26 mouse cellular contexts compared by ENCODE assay signal in genomic region chr3:38229051-38229450, GRCm38 (mm10).
DNase-seq lines count a peak whose midpoint lies in the region; ATAC-seq and TF ChIP-seq lines count a peak whose summit lies in the region.
"Had no signal": no experiment of that assay in that cellular context is flagged by ENCODE, and none has a peak within 500 bp of the region (broad histone marks: within the 10 kb centered on the region; RNA-seq: fewer than 3 reads in every experiment).

No protein-coding gene starts in this region.

- H3K9ac ChIP-seq in intestine, embryonic 16.5 days (ENCODE audit: low read depth, low read length) = no peak overlapping the region
- H3K9ac ChIP-seq in intestine, postnatal 0 days (ENCODE audit: low read depth, low read length) = no peak overlapping the region
- 0 out of 2 replicates have a peak overlapping the region, but pooled peaks have one; percentile 13 for H3K9ac ChIP-seq in stomach, embryonic 16.5 days (ENCODE audit: low read length)
- no peak overlapping the region for H3K9ac ChIP-seq in stomach, postnatal 0 days (ENCODE audit: low read length)
- H3K9ac ChIP-seq: hindbrain, embryonic 15.5 days; limb, embryonic 13.5 days; liver, embryonic 12.5 days; neural tube, embryonic 15.5 days had no signal

- no peak overlapping the region for H3K27ac ChIP-seq in intestine, embryonic 16.5 days (ENCODE audit: low read length)
- no peak overlapping the region for H3K27ac ChIP-seq in intestine, postnatal 0 days (ENCODE audit: low read depth, low read length)
- 0 out of 2 replicates have a peak overlapping the region, but pooled peaks have one; percentile 9 for H3K27ac ChIP-seq in stomach, embryonic 16.5 days (ENCODE audit: low read length)
- no peak overlapping the region for H3K27ac ChIP-seq in stomach, postnatal 0 days (replicated peaks)
- H3K27ac ChIP-seq: hindbrain, embryonic 15.5 days; limb, embryonic 13.5 days; liver, embryonic 12.5 days; neural tube, embryonic 15.5 days had no signal

- peaks cover 4% of the 10 kb centered on the region for H3K4me1 ChIP-seq in intestine, embryonic 16.5 days (ENCODE audit: control insufficient read depth, insufficient read depth, low read length)
- no peaks in the 10 kb centered on the region for H3K4me1 ChIP-seq in intestine, postnatal 0 days (replicated peaks; ENCODE audit: control insufficient read depth, insufficient read depth, low read length)
- H3K4me1 ChIP-seq in stomach, embryonic 16.5 days (ENCODE audit: control insufficient read depth, insufficient read depth, low read length) = peaks cover 15% of the 10 kb centered on the region
- no peaks in the 10 kb centered on the region; the same call in 1 of the 2 replicates for H3K4me1 ChIP-seq in stomach, postnatal 0 days (replicated peaks; ENCODE audit: control insufficient read depth, insufficient read depth)
- H3K4me1 ChIP-seq: liver, embryonic 12.5 days had no signal

- H3K36me3 ChIP-seq in intestine, embryonic 16.5 days (ENCODE audit: control insufficient read depth, insufficient read depth, low read length) = no peaks in the 10 kb centered on the region
- H3K36me3 ChIP-seq in intestine, postnatal 0 days (ENCODE audit: control insufficient read depth, insufficient read depth) = no peaks in the 10 kb centered on the region
- H3K36me3 ChIP-seq in stomach, embryonic 16.5 days (ENCODE audit: control insufficient read depth, insufficient read depth, low read length) = no peaks in the 10 kb centered on the region
- no peaks in the 10 kb centered on the region for H3K36me3 ChIP-seq in stomach, postnatal 0 days (ENCODE audit: control insufficient read depth, insufficient read depth, low read length)
- H3K36me3 ChIP-seq: G1E; hindbrain, embryonic 15.5 days; limb, embryonic 13.5 days; liver, embryonic 12.5 days; neural tube, embryonic 15.5 days had no signal

- WGBS in intestine, embryonic 16.5 days = 44% methylated on average over 10 of the region's 10 CpGs
- 54% methylated on average over 10 of the region's 10 CpGs for WGBS in intestine, postnatal 0 days
- WGBS in stomach, embryonic 16.5 days = 40% methylated on average over 10 of the region's 10 CpGs
- WGBS in stomach, postnatal 0 days = 47% methylated on average over 10 of the region's 10 CpGs

- ATAC-seq in frontal cortex, adult (ENCODE audit: low TSS enrichment) = peak; percentile 38; the same call in 1 of the 2 replicates
- peak; percentile 25; the same call in 1 of the 2 replicates for ATAC-seq in intestine, embryonic 16.5 days
- no peak for ATAC-seq in intestine, postnatal 0 days
- no peak for ATAC-seq in stomach, embryonic 16.5 days (ENCODE audit: insufficient read depth, low FRiP score)
- no peak for ATAC-seq in stomach, postnatal 0 days (ENCODE audit: low FRiP score, low TSS enrichment)
- ATAC-seq: liver, embryonic 12.5 days; Patski had no signal

- no peak overlapping the region for H3K4me3 ChIP-seq in intestine, embryonic 16.5 days (ENCODE audit: low read length)
- H3K4me3 ChIP-seq in intestine, postnatal 0 days (ENCODE audit: low read depth, low read length) = no peak overlapping the region
- no peak overlapping the region for H3K4me3 ChIP-seq in stomach, embryonic 16.5 days (replicated peaks; ENCODE audit: low read length)
- no peak overlapping the region for H3K4me3 ChIP-seq in stomach, postnatal 0 days (ENCODE audit: low read depth, low read length)
- H3K4me3 ChIP-seq: hindbrain, embryonic 15.5 days; limb, embryonic 13.5 days; liver, embryonic 12.5 days; neural tube, embryonic 15.5 days had no signal

- H3K4me2 ChIP-seq in intestine, embryonic 16.5 days (ENCODE audit: low read depth, low read length) = no peak overlapping the region
- H3K4me2 ChIP-seq in intestine, postnatal 0 days (replicated peaks; ENCODE audit: low read depth) = no peak overlapping the region
- H3K4me2 ChIP-seq in stomach, embryonic 16.5 days (ENCODE audit: low read depth, low read length) = no peak overlapping the region
- no peak overlapping the region for H3K4me2 ChIP-seq in stomach, postnatal 0 days (replicated peaks; ENCODE audit: low read depth)
- H3K4me2 ChIP-seq: hindbrain, embryonic 15.5 days; limb, embryonic 13.5 days; liver, embryonic 12.5 days; neural tube, embryonic 15.5 days had no signal

- TF ChIP-seq EP300 in stomach, postnatal 0 days (optimal IDR thresholded peaks at IDR 0.05) = no peak

- DNase-seq in frontal cortex, postnatal 25 days (ENCODE audit: low spot score in 2 of 2) = no peak
- no peak for DNase-seq in stomach, postnatal 0 days (ENCODE audit: low spot score)
- DNase-seq in telencephalon, adult 2 months (ENCODE audit: low read depth, low spot score) = peak; percentile 6
- DNase-seq: adrenal gland, adult 2 months; B cell, adult 2 months; cerebellum, adult 18-20 months; cerebellum, postnatal 14 days; embryo, embryonic 11 days; gastrocnemius, postnatal 10 days; heart, postnatal 36 days; kidney, adult 18-20 months; kidney, postnatal 4 days; lung, adult 18-20 months; right cerebral cortex, postnatal 25 days; spleen, adult 18-20 months; thymus, adult 2 months had no signal

- H3K27me3 ChIP-seq in intestine, embryonic 16.5 days (replicated peaks; ENCODE audit: control insufficient read depth, insufficient read depth, low read length) = no peaks in the 10 kb centered on the region
- H3K27me3 ChIP-seq in intestine, postnatal 0 days (replicated peaks; ENCODE audit: control insufficient read depth, insufficient read depth, low read length) = no peaks in the 10 kb centered on the region
- no peaks in the 10 kb centered on the region for H3K27me3 ChIP-seq in stomach, embryonic 16.5 days (ENCODE audit: control insufficient read depth, insufficient read depth, low read length)
- no peaks in the 10 kb centered on the region for H3K27me3 ChIP-seq in stomach, postnatal 0 days (ENCODE audit: control insufficient read depth, insufficient read depth, low read length)
- H3K27me3 ChIP-seq: hindbrain, embryonic 15.5 days; liver, embryonic 12.5 days; neural tube, embryonic 15.5 days; Patski had no signal

- TF ChIP-seq CTCF in intestine, postnatal 0 days (IDR thresholded peaks at IDR 0.05; ENCODE audit: low read depth) = no peak
- TF ChIP-seq CTCF in stomach, postnatal 0 days (IDR thresholded peaks at IDR 0.05; ENCODE audit: low read depth) = no peak

- no peaks in the 10 kb centered on the region for H3K9me3 ChIP-seq in intestine, embryonic 16.5 days (ENCODE audit: control insufficient read depth, low read length)
- H3K9me3 ChIP-seq in intestine, postnatal 0 days (ENCODE audit: control insufficient read depth) = no peaks in the 10 kb centered on the region
- no peaks in the 10 kb centered on the region for H3K9me3 ChIP-seq in stomach, embryonic 16.5 days (replicated peaks; ENCODE audit: control insufficient read depth, low read length)
- H3K9me3 ChIP-seq in stomach, postnatal 0 days (ENCODE audit: control insufficient read depth, low read length) = no peaks in the 10 kb centered on the region
- H3K9me3 ChIP-seq: G1E; hindbrain, embryonic 15.5 days; limb, embryonic 13.5 days; liver, embryonic 12.5 days; neural tube, embryonic 15.5 days had no signal

Comparison
In these comparisons a context has a peak if more than half of its experiments do, and no peak if none do; other contexts are left out.
1. ATAC-seq: peak in frontal cortex, adult (single experiment) and intestine, embryonic 16.5 days (single experiment); none in intestine, postnatal 0 days (single experiment), stomach, embryonic 16.5 days (single experiment) and stomach, postnatal 0 days (single experiment).